Mouse (Mus musculus) heart, postnatal 0 days (tissue): ENCODE measurements around the gene Sephs2.

Source experiments
- CTCF ChIP-seq: IDR thresholded peaks from 2 replicates; pipeline ENCODE4 v1.5.1; 2016; ENCODE audit warnings: antibody characterized with exemption, control low read depth, low read depth
- EP300 ChIP-seq: IDR thresholded peaks from 2 replicates; pipeline ENCODE4 v1.6.1; 2016; ENCODE audit warnings: antibody characterized with exemption, low read depth

DNA sequence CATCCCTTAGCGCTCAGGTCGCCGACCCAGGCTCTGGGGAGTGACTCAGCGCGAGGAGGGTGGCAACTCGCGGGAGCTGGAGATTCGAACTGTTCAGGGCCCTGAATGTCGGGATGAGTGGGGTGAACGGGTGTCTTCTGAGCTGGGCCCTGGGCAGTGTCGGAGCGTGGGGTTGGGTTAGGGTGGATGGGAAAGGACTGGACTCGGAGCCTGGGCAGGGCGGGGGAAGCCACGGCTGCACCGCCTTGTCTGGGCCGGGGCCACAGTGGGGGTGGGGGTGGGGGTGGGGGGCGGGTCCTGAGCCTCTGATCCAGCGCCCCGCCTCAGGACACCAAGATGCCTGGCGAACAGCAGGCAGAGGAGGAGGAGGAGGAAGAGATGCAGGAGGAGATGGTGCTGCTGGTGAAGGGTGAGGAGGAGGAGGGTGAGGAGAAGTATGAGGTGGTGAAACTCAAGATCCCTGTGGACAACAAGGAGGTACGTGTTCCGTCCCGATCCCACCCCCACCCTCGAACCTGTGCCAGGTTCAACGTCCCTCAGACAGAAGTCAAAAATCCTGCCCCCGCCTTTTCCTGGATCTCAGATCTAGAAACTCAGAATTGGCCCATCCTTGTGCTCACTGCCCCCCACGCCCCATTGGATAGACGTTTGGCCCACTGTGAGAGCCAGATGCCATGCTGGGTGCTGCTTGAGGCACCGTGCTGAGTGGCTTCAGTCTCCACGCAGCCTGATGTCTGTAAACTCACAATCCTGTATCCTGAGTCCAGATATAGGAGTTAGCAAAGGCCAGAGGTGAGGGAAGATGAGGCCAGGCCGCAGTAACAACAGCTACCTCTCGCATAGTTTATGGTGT is 29.0 kb downstream of the Sephs2 start:
- TF ChIP-seq CTCF = no peak
- no peak for TF ChIP-seq EP300
